Mouse (Mus musculus) CH12.LX (cell line): Measurements from ENCODE around the gene Vil1. TPM values are rescaled to one million over a fixed set of nuclear protein-coding genes. Genes with fewer than 3 reads are reported as not detected.
"Not testable (repeated sequence)": the region's sequence is repeated elsewhere in the genome, so short reads cannot be mapped to it uniquely, and the experiment has no call there.

Experiments used
- DNase-seq: peaks from one replicate; pipeline ENCODE4 v3.0.0-alpha.2; 2013; ENCODE audit errors: extremely low read depth
- H3K27ac ChIP-seq: 2 replicates; pipeline ENCODE4 v1.5.1; 2012; ENCODE audit warnings: low read depth, mild to moderate bottlenecking, control low read depth, moderate library complexity; ENCODE audit not compliant: insufficient read depth
- H3K27me3 ChIP-seq: replicated peaks from 2 replicates; pipeline ENCODE3; 2012; ENCODE audit warnings: inconsistent platforms
- H3K36me3 ChIP-seq, 2 experiments: replicated peaks in 1 of 2; 2 replicates each; pipeline versions ENCODE3 to v1.6.1; 2012; ENCODE audit warnings: inconsistent platforms in 1 of 2, low read length in 1 of 2, mild to moderate bottlenecking in 1 of 2, mixed read lengths in 1 of 2, moderate library complexity in 1 of 2; ENCODE audit not compliant: control insufficient read depth in 1 of 2, insufficient read depth in 1 of 2
- H3K4me1 ChIP-seq, 2 experiments: 2 replicates each; pipeline ENCODE4 v1.6.1; 2012; ENCODE audit warnings: inconsistent platforms in 1 of 2, moderate library complexity in 1 of 2; ENCODE audit not compliant: insufficient read depth in 2 of 2, control insufficient read depth in 1 of 2
- H3K4me2 ChIP-seq: 2 replicates; pipeline ENCODE4 v1.6.1; 2012; ENCODE audit warnings: low read depth, mild to moderate bottlenecking, control low read depth; ENCODE audit not compliant: poor library complexity, insufficient read depth, severe bottlenecking
- H3K4me3 ChIP-seq, 3 experiments: fragments of 150-350 bp in 1 of 3; sonication (generic) in 1 of 3; replicated peaks in 1 of 3; 2 replicates each; pipeline versions ENCODE3 to v1.5.1; 2011 to 2012; ENCODE audit warnings: low read depth in 2 of 3, low read length in 2 of 3, mild to moderate bottlenecking in 2 of 3, moderate library complexity in 2 of 3, control low read depth in 1 of 3, improper control_type of control experiment in 1 of 3, inconsistent platforms in 1 of 3, mixed read lengths in 1 of 3; ENCODE audit not compliant: poor library complexity in 1 of 3
- H3K79me2 ChIP-seq: replicated peaks from 2 replicates; pipeline ENCODE4 v1.6.1; 2012; ENCODE audit warnings: mild to moderate bottlenecking, moderate library complexity; ENCODE audit not compliant: control insufficient read depth, poor library complexity, insufficient read depth, severe bottlenecking; ENCODE audit errors: extremely low read depth
- H3K9ac ChIP-seq: 2 replicates; pipeline ENCODE4 v1.6.1; 2012; ENCODE audit warnings: low read depth, mild to moderate bottlenecking, control low read depth, moderate library complexity; ENCODE audit not compliant: insufficient read depth
- H3K9me3 ChIP-seq: replicated peaks from 2 replicates; pipeline ENCODE3; 2012; ENCODE audit warnings: low read length, inconsistent platforms, mixed read lengths
- BHLHE40 ChIP-seq: IDR thresholded peaks from 2 replicates; pipeline ENCODE4 v1.6.1; 2011; ENCODE audit warnings: mild to moderate bottlenecking, low read depth, low read length, improper control_type of control experiment
- CHD1 ChIP-seq: IDR thresholded peaks from 2 replicates; pipeline ENCODE4 v1.6.1; 2012; ENCODE audit warnings: low read depth, low read length, improper control_type of control experiment, inconsistent platforms
- EP300 ChIP-seq: IDR thresholded peaks from 2 replicates; pipeline ENCODE4 v1.6.1; 2011; ENCODE audit warnings: low read length, improper control_type of control experiment
- GABPA ChIP-seq: IDR thresholded peaks from 2 replicates; pipeline ENCODE4 v1.6.1; 2012; ENCODE audit warnings: low read depth, low read length, improper control_type of control experiment, inconsistent platforms; ENCODE audit not compliant: insufficient replicate concordance
- IRF4 ChIP-seq: IDR thresholded peaks from 2 replicates; pipeline ENCODE4 v1.6.1; 2014; ENCODE audit warnings: low read depth, mild to moderate bottlenecking, inconsistent platforms, low read length, improper control_type of control experiment
- JUND ChIP-seq: conservative IDR thresholded peaks from 2 replicates; pipeline ENCODE4 v1.6.1; 2011; ENCODE audit warnings: low read depth, low read length, improper control_type of control experiment
- KAT2A ChIP-seq: IDR thresholded peaks from 2 replicates; pipeline ENCODE4 v1.6.1; 2012; ENCODE audit warnings: low read length, improper control_type of control experiment, inconsistent platforms; ENCODE audit not compliant: insufficient replicate concordance
- MEF2A ChIP-seq: IDR thresholded peaks from 2 replicates; pipeline ENCODE4 v1.6.1; 2014; ENCODE audit warnings: low read depth, mild to moderate bottlenecking, inconsistent platforms, low read length, improper control_type of control experiment, borderline replicate concordance
- MYC ChIP-seq: IDR thresholded peaks from 2 replicates; pipeline ENCODE4 v1.6.1; 2011; ENCODE audit warnings: low read depth, mild to moderate bottlenecking, improper control_type of control experiment, low read length
- NELFE ChIP-seq: IDR thresholded peaks from 2 replicates; pipeline ENCODE4 v1.6.1; 2011; ENCODE audit warnings: low read depth, low read length, improper control_type of control experiment
- PAX5 ChIP-seq: IDR thresholded peaks from 2 replicates; pipeline ENCODE4 v1.6.1; 2012; ENCODE audit warnings: low read length, inconsistent platforms, mixed read lengths
- POLR2AphosphoS2 ChIP-seq: IDR thresholded peaks from 2 replicates; pipeline ENCODE4 v1.6.1; 2011; ENCODE audit warnings: low read depth, low read length, improper control_type of control experiment
- RCOR1 ChIP-seq: conservative IDR thresholded peaks from 2 replicates; pipeline ENCODE4 v1.6.1; 2012; ENCODE audit warnings: low read depth, mild to moderate bottlenecking, inconsistent platforms, low read length, improper control_type of control experiment
- USF1 ChIP-seq: IDR thresholded peaks from 2 replicates; pipeline ENCODE4 v1.6.1; 2014; ENCODE audit warnings: low read depth, mild to moderate bottlenecking, inconsistent platforms, low read length, improper control_type of control experiment
- USF2 ChIP-seq: conservative IDR thresholded peaks from 2 replicates; pipeline ENCODE4 v1.6.1; 2011; ENCODE audit warnings: low read depth, low read length, improper control_type of control experiment
- ZKSCAN1 ChIP-seq: IDR thresholded peaks from 2 replicates; pipeline ENCODE4 v1.6.1; 2012; ENCODE audit warnings: low read depth, inconsistent platforms, low read length, improper control_type of control experiment, borderline replicate concordance
- dilution Hi-C: fragments of 300-500 bp; cut with MboI; formaldehyde crosslinking; loops from 2 replicates; pipeline ENCODE4 v1.14.3; 2020; ENCODE audit warnings: low sequenced_read_pairs; ENCODE audit not compliant: extremely low pct_unique_long_range_greater_than_20kb, extremely low pct_ligation_motif_present
- in situ Hi-C: fragments of 300-500 bp; cut with MboI; formaldehyde crosslinking; loops from 3 replicates; pipeline ENCODE4 v1.14.3; 2019; ENCODE audit warnings: low sequenced_read_pairs, low pct_ligation_motif_present, low pct_unique_long_range_greater_than_20kb, mixed read lengths
- polyA plus RNA-seq: library from polyadenylated mRNA; unstranded; fragments of >175 nt; gene quantifications from 2 replicates; pipeline ENCODE4 v1.2.1, GENCODE M21; 2012; ENCODE audit warnings: low read depth; ENCODE audit not compliant: insufficient read length
- total RNA-seq, 2 experiments: library from RNA; depleted of rRNA; stranded (reverse); fragments of 300-350 nt in 1 of 2; fragments of >200 nt in 1 of 2; gene quantifications; 2 replicates each; pipeline ENCODE4 v1.2.3; 2012 to 2014

The Vil1 gene
- total and polyA plus RNA-seq, 3 experiments, result 0.08 to 0.10 TPM; not detected in 1

- no peak overlapping the region for H3K9ac ChIP-seq
- dilution Hi-C loops, result no loop called here
- H3K4me2 ChIP-seq, result no peak overlapping the region
- H3K4me1 ChIP-seq, result peaks cover 2 to 43% of the 10 kb centered on the region in 2 experiments; a peak in 3 of 4 replicates
- in situ Hi-C loops, result loop anchor here (10.0 kb wide), 1 partner anchor 50 kb away; no protein-coding TSS in a partner anchor
- H3K9me3 ChIP-seq, result no peaks in the 10 kb centered on the region
- no peaks in the 10 kb centered on the region for H3K27me3 ChIP-seq
- no peak overlapping the region for H3K4me3 ChIP-seq
- TF ChIP-seq KAT2A, result no peak
- no peak for TF ChIP-seq IRF4
- no peak for TF ChIP-seq GABPA
- no peak for TF ChIP-seq CHD1
- no peak for TF ChIP-seq PAX5
- TF ChIP-seq BHLHE40, result no peak
- TF ChIP-seq POLR2AphosphoS2, result no peak
- TF ChIP-seq USF2, result no peak
- no peak for TF ChIP-seq NELFE
- no peak for TF ChIP-seq MEF2A
- TF ChIP-seq JUND, result no peak
- no peak for TF ChIP-seq EP300
- TF ChIP-seq RCOR1, result no peak
- TF ChIP-seq ZKSCAN1, result no peak
- no peak for TF ChIP-seq USF1
- H3K36me3 ChIP-seq, result peaks cover 19 to 22% of the 10 kb centered on the region in 2 experiments
- H3K27ac ChIP-seq, result no peak overlapping the region
- no peak for DNase-seq
- peaks cover 21% of the 10 kb centered on the region for H3K79me2 ChIP-seq
Observed at GRCm38 (mm10) chr1:74395290-74395689, 13.9 kb upstream of the Vil1 start.

DNA sequence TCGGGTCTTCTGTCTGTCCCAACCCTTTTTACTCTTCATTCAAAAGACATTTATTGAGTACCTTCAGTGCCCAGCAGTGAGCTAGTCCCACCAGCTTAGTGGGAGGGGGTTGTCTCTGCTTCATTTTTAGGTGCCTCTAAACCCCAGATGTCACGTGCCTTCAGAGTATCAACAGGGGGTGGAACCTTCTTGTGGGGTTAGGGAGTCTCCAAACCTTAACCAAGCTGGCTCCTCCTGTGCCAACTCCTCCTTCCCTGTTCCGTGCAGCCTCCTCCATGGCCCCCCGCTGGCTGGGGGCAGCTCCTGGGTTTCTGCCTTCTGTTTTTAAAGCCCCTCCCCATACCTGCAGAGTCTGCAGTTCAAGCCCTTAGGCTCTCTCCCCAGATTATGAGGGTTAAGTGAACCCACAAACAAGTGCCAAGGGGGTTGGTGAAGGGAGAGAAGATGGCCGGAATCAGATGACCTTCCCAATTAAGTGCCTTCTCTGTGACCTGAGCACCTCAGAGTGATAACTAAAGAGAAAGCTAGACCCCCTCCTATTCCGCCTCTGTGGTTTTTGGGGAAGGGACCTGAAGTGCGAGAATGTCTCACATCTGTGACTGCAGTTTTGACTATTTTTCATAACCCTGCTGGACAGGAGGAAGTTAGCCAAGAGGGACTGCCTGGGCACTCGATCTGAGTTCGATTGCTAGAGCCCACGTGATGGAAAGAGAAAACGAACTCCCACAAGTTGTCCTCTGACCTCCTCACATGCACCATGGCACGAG lies 12.5 kb upstream of the Vil1 start:
- H3K27me3 ChIP-seq, DNase-seq, dilution Hi-C loops, H3K9me3 ChIP-seq: not testable (repeated sequence)
- TF ChIP-seq USF2, result peak; percentile 43; the same call in 1 of the 2 replicates
- TF ChIP-seq BHLHE40, result peak; percentile 84
- peak; percentile 65 for TF ChIP-seq USF1
- TF ChIP-seq MYC, result 0 out of 2 replicates have a peak, but pooled peaks have one; percentile 16
- in situ Hi-C loops, result loop anchor here (10.0 kb wide), 1 partner anchor 48 kb away; no protein-coding TSS in a partner anchor
- peak overlapping the region; percentile 16 to 57 (median 20) for H3K4me3 ChIP-seq
- H3K36me3 ChIP-seq, result peaks cover 19 to 22% of the 10 kb centered on the region in 2 experiments
- H3K4me1 ChIP-seq, result peaks cover 2 to 36% of the 10 kb centered on the region in 2 experiments; a peak in 3 of 4 replicates
- peak overlapping the region; percentile 36 for H3K9ac ChIP-seq
- peak overlapping the region; percentile 52 for H3K27ac ChIP-seq
- H3K4me2 ChIP-seq, result peak overlapping the region; percentile 56
- peaks cover 21% of the 10 kb centered on the region for H3K79me2 ChIP-seq
